Mouse (Mus musculus): ENCODE measurements at regions not wholly inside any gene's neighbourhood (a gene's known extent, or its start where the extent isn't known, plus 50 kb on each side); places are given as distances from the start of the nearest gene placed in this dataset.

DNA sequence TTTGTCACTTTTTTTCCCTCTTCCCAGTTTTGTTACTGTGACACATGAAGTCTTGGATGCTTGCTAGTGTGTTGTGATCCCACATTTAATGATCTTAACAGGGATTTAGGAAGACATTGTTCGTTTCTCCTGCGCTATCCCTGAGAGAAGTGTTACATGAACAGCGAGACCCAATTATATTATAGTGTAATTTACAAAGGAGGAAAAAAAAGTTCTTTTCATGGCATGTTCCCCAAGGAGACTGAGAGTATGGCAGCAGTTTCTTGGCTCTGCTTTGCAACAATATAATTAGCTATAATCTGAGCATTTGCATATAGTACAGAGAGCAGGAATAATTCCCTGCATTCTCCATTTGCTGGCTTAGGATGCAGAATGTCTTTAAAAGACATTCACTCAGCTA is 168.6 kb downstream of the Insc start:
- ATAC-seq (ENCODE audit: extremely low read depth, insufficient number of reproducible peaks, low FRiP score, poor library complexity, severe bottlenecking): no peak

DNA sequence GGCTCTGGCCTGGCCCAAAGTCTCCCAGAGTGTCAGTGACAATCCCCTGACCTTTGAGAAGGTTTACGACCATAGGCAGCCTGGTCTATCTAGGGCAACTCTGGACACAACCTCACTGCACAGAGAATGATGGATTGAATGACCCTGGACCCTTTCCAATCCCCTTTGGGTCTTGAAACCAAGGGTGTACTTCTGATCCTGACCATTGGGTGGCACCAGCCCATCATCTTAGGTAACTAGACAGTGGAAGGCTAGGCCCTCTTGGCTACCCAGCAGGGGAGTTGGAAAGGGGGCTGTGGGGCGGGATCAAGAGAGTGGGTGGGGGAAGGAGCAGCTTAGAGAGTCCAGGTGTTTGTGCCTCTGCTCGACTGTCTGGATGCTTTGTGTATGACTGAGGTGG is 178.7 kb downstream of the Insc start:
- ATAC-seq (ENCODE audit: extremely low read depth, insufficient number of reproducible peaks, low FRiP score, poor library complexity, severe bottlenecking): peak; percentile 66; the same call in 1 of the 2 replicates

DNA sequence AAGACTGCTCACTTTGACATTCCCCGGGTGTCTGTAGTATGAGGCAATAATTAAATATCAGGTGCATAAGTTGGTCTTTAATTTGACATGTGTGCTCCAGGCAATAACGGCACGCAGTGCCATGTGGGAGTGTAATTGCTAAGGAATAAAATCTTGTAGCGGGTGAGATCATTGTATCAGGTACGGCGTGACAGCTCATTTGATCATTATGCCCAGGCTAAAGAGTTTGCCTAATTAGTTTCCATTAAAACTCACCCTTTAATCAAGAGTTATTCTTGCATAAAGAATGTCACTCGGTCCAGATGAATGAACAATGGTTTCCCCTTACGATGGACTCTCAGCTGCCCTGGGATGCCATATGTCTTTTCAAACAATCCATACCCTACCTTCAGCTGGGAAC is 190.4 kb downstream of the Insc start:
- ATAC-seq (ENCODE audit: extremely low read depth, insufficient number of reproducible peaks, low FRiP score, poor library complexity, severe bottlenecking): no peak

DNA sequence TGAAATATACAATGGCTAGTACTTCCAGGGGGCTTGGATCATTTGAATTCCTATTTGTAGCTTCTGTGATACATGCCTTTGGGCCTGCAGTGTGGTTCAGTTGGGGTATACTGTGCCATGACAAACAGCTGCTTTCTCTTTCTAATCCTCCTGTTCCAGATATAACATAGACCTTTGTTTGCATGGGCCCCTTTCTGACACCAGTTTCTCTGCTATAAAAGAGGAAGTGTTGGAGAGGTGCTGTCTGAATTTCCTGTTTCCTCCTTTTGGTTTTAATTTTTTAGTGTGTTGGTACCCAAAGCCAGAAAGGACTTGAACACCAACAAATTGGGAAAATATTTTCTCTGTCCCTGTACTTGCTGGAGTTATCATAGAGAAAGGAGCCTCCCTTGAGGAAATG is 207.3 kb downstream of the Insc start:
- ATAC-seq (ENCODE audit: extremely low read depth, insufficient number of reproducible peaks, low FRiP score, poor library complexity, severe bottlenecking): peak; percentile 71

DNA sequence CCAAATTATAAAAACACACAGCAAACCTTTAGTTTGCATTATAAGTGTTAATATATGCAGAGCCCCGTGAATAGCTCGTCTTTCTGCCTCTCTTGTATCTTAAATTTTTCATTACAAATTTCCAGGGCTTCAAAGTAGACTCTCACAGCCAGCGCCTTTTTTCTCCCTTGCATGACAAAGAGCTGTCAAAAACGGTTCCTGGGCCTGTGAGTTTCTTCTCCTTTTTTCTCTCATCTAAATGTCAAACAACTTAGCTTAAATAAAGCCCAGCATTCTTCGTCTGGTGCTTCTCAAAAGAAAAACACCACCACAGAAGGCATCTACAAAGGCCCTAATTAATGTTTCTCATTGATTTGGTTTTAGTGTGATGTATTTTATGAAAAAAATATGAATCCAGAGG is 219.7 kb downstream of the Insc start:
- ATAC-seq (ENCODE audit: extremely low read depth, insufficient number of reproducible peaks, low FRiP score, poor library complexity, severe bottlenecking): no peak

DNA sequence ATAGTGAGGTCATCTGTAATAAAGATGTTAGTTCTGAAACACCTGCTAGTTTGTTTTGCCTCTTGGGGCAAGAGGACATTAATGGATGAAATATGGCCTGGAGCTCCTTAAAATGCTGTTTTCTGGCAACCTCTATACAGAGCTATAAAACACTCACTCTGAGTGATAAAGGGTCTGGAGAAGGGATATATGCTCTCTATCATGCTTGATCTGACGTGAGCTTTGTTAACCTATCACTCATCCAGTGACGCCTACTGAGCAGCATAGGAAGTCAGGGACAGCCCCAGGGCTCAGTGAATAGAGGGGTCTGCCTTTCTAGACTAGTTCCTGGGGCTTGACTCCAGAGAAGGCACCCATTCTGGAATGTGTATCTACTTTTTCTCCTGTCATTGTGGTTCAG is 222.4 kb downstream of the Insc start:
- no peak for ATAC-seq (ENCODE audit: extremely low read depth, insufficient number of reproducible peaks, low FRiP score, poor library complexity, severe bottlenecking)

DNA sequence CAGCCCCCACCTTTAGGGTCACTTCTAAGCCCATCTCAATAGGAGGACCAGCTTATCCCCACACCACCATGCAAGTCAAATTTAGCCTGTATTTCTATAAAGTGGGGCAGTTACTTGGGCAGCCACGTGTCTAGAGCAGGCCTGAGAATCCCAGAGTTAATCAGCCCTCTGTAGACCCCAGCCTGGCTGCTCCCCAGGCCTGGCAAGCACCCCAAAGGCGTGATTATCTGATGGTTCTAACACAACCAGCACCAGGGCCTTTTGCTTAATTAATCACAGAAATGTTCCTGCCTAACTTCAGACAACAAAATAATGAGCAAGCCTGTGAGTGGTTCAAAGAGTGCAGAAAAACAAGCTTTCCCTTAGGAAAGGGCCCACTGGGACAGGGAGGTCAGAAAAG is 243.0 kb downstream of the Insc start:
- ATAC-seq (ENCODE audit: extremely low read depth, insufficient number of reproducible peaks, low FRiP score, poor library complexity, severe bottlenecking): no peak

DNA sequence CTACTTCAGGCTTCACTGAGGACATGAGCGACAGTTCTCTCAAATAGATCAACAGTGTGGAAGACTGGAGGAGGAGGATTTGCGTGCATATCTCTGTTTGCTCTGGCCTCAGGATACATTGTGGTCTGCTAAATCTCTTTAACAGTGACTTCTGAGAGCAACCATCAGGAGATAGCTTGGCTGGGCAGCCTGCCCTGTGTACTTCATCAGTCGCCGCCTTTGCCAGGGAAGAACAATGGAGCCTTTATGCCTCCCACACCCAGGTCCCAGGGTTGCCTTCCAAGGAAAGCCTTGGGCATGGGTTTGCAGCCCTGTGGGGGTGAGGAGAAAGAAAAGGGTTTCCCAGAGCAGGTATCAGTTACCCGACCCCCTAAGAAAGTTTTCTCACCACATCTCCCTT is 247.8 kb downstream of the Insc start:
- ATAC-seq (ENCODE audit: extremely low read depth, insufficient number of reproducible peaks, low FRiP score, poor library complexity, severe bottlenecking): no peak

DNA sequence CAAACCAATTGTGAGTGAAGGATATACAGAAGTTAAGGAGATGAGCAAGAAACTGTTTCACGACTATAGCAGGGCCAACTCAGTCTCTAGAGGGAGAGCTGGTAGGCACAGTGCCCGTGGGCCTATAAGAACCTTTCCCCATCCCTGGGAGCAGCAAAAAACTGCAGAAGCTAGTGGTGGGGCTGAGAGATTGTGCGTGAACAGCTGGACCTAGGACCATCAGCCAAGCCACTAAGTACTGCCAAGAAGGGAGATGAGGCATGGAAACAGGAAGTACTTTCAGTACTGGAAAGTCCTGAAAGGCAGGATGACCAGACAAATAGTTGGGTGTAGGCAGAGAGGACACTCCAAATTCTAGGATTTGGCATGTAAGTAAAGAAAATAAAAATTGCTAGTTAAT is 248.9 kb downstream of the Insc start:
- ATAC-seq (ENCODE audit: extremely low read depth, insufficient number of reproducible peaks, low FRiP score, poor library complexity, severe bottlenecking): no peak

DNA sequence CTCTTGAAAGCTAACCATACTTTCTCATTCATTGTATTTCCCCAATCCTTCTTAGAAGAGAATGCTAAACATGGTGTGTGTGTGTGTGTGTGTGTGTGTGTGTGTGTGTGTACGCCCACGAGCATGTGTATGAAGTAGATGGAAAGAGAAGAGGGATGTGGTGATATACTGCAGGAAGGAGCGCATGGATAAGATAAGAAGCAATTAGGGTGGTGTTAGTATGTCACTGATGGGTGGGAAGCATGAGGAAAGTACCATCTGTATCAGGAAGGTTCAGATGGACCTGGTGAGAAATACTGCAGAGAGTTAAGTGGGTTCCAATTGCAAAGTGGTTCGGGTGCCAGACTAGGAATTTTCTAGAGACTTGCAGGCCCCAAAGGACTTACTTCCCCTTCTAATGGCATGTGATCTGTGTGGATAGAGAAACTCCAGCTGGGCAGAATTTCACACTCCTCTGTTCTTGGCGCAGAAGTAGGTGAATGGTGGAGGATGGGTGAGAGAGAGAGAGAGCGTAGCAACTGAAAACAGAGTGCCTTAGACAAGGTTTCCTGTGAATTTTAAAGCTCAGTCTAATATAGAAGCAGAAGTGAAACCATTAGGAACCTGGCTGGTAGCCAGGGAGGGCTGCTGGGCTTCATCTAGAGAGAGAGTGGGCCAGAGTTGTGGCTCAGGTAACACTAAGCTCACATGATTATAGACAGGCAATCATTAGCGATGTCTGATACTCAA is 257.5 kb downstream of the Insc start:
- ATAC-seq (ENCODE audit: extremely low read depth, insufficient number of reproducible peaks, low FRiP score, poor library complexity, severe bottlenecking): peak; percentile 83

DNA sequence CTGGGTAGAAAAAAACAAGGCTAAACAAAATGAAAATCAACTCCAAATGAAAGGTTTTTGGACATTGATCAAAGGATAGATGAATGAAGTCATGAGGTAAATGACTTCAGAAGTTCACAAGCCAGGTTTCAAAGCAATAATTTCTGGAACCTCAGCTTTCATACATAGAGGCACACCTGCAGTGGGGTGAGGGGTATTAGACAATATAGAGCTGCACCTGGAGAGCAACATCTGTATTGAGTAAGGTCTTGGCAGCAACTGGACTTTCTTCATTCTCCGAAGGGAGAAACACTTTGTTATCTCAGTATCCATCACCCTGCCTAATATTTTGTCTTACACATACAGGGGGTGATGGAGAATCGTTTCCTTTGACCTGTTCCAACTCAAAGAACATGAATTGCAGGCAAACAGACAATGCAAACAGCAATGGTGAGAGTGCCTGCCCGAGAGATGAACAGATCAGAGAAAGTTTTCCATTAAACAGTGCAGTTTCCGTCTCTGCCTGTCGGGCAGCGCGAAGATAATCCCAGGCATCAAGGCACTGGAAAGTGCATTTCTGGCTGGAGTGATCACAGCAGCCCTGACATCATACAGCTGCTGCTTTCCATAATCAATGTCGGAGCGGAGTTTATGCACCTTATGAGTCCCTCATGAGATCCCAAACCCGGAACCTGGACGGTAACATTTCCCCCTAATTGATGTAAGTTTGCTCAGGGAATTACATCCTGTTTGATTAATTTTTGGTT is 270.9 kb downstream of the Insc start:
- no peak for ATAC-seq (ENCODE audit: extremely low read depth, insufficient number of reproducible peaks, low FRiP score, poor library complexity, severe bottlenecking)

DNA sequence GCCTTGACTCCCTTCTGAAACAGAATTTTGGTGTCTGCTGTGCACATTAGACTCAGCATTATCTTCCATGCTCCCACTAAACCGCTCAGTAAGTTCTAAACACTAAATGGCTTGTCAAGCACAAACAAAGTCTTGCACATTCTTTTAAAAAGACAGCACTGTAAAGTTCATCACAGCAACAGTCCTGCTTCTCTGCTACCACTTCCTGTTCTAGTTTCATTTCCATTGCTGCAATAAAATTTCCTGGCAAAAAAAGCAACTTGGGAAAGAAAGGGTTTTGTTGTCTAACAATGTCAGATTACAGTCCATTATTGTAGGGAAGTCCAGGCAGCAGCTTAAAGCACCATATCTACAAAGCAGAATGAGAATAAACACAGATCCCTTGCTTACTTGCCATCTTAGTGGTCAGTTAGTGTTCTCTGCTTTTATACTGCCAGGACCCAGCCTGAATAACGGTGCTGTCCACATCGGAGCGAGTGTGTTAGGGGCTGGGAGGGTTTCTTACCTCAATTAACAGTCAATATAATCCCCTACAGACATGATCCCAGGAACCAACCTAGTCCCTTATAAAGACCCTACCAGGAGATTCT is 276.0 kb downstream of the Insc start:
- ATAC-seq (ENCODE audit: extremely low read depth, insufficient number of reproducible peaks, low FRiP score, poor library complexity, severe bottlenecking): no peak

DNA sequence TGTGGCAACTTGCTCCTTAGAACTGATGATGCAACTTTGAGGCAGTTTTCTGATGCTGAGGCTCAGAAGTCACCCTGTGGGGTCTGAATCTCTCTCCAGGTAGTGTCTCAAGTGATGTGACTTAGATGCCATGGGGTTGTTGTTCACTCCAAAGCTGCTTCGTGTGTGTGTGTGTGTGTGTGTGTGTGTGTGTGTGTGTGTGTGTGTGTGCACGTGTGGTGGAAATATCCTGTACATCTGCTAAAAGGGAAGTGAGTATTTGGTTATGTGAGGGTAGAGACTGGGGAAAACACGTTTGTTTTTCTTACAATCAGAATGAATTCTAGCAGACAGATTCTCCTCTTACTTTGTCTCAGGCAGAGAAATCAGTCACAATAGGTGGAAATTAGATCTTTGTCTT is 276.5 kb downstream of the Insc start:
- ATAC-seq (ENCODE audit: extremely low read depth, insufficient number of reproducible peaks, low FRiP score, poor library complexity, severe bottlenecking): peak; percentile 70; the same call in 1 of the 2 replicates

DNA sequence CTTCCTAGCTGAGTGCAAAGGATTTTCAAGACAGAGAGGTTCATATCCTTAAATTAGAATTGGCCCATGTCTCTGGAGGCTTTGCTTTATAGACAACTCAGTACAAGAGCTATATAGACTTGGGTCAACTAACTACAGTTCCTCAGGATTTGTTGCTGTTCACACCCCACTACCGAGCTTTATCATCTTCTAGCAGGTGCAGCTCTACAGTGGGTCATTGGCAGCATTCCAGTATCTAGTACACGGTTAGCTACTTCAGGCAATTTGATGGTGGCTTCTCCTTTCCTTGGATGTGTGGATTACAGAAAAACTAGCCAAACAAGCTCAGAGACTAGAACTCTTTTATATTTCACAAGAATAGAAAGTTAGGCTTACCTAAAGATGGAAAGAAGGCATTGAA is 282.3 kb downstream of the Insc start:
- no peak for ATAC-seq (ENCODE audit: extremely low read depth, insufficient number of reproducible peaks, low FRiP score, poor library complexity, severe bottlenecking)

DNA sequence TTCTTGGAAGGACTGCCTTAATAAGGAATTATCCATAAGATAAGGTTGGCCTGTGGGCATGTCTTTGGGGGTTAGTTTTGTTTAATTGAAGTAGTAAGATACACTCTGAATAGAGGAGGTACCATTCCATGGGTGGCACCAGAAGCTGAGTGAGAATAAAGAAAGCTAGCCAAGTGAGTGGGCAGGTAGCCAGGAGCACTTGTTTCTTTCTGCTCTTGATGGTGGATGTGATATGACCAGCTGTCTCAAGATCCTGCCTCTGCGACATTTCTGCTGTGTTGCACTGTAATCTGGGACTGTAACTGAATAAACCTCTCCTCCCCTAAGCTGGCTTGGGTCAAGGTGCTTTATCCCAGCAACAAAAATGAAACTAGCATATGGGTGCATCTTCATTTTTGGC is 284.2 kb downstream of the Insc start:
- ATAC-seq (ENCODE audit: extremely low read depth, insufficient number of reproducible peaks, low FRiP score, poor library complexity, severe bottlenecking): no peak

DNA sequence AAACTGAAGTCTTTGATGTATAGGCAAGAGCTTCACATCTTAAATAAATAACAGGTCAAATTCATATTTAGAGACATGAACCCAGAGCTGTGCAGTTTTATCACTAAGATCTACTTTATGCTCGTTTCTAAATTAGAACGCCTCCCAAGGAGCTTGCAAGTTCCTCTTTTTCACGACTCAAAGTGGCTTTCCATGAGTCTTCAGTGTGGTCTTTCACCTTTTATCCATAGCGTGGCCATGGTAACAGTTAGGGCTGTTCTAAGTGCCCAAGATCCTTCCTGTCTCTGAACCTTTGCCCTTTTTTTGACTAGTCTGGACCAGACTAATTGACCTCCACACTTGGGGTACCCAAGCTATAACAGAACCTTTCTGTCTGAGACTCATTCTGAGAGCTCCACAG is 290.5 kb downstream of the Insc start:
- no peak for ATAC-seq (ENCODE audit: extremely low read depth, insufficient number of reproducible peaks, low FRiP score, poor library complexity, severe bottlenecking)

DNA sequence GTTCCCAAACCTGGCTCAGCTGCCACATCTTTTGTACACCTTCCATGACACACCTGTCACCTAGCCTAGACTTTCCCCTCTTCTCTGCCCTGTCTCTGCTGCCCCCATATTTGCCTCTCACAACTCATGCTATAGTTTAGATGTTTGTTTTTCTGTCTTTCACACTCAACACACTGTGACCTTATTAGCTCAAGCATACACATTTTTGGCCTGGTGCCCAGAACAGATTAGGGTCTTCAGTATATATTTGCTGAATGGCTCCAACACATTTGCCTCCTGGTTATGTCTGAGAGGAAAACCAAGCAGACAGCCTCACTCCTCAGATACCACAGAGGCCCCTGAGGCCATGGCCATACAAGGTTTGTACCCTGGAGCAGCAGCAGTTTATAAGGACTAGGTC is 312.0 kb downstream of the Insc start:
- no peak for ATAC-seq (ENCODE audit: extremely low read depth, insufficient number of reproducible peaks, low FRiP score, poor library complexity, severe bottlenecking)

DNA sequence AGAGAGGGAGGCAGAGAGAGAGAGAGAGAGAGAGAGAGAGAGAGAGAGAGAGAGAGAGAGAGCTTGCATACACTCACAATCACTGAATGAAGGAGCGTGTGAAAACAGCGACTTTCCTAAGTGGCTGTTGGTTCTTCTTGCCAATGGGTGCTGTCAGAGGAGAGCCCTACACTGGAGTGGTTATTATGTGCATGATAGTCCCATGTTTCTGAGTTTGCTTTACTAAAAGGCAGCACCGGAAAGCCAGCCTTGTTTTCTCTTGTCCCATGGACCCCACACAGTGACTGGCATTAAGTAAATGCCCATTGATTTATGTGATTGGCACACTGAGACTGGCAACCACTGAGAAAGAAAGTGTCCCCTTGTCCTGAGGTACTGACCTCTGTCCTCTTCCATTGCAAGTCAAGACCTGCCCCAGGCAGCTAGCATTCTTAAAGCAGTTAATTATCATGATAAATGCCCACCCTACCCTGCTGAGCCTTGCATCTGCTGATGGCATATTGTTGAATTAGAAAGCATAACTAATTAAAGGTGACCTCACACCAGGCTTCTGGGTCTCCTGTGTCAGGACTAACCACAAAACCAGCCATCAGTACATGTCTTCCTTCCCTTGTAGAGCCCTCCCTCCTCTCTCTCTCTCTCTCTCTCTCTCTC is 313.6 kb downstream of the Insc start:
- ATAC-seq (ENCODE audit: extremely low read depth, insufficient number of reproducible peaks, low FRiP score, poor library complexity, severe bottlenecking): no peak

DNA sequence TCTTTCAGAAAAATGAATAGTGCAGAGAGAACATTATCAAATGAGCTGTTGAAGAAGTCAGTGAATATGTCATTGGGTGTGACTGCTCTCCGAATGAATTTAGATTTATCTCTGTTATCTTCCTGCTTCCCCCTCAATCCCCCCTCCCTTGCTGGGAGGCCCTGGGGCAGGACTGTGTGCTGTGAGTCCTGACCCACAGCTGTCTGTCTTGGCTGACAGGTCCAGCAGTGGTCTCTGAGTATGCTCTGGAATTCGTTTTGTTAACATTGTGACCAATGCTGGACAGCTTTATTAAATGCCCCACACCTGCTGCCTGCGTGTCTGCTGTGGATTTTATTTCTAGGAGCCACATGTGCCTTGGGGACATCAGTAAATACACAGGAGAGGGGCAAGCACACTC is 314.2 kb downstream of the Insc start:
- no peak for ATAC-seq (ENCODE audit: extremely low read depth, insufficient number of reproducible peaks, low FRiP score, poor library complexity, severe bottlenecking)

DNA sequence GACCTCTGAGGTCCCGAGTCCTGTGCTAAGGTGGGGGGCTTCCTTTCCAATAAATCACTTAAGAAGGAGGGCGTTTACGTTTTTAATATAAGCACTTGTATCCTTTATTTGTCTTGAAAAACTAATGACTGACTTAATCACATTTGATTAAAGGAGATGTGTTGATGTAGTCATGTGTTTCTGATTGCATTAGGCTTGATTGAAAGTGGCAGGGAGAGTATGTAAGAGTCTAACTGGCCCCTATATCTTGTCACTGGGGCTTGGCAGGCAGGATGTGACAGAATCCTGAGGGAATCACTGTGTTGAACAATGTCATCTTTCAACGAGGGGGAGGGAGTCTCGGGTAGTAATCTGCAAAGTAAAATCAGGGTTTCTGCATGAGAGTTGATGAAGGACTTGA is 316.7 kb downstream of the Insc start:
- ATAC-seq (ENCODE audit: extremely low read depth, insufficient number of reproducible peaks, low FRiP score, poor library complexity, severe bottlenecking): no peak

Measured in neutrophil, adult 5-6 weeks (primary cell).